Mouse (Mus musculus): Measurements from ENCODE around the gene C8b. TPM values are rescaled to one million over a fixed set of nuclear protein-coding genes. Genes with fewer than 3 reads are reported as not detected.

C8b gene
- polyA plus RNA-seq, 2 experiments = 21.8 to 28.4 TPM

GRCm38 (mm10) chr4:104768190-104768589 is 2.1 kb downstream of the C8b start:
- no peak for TF ChIP-seq CTCF (IDR thresholded peaks at IDR 0.05; ENCODE audit: low read depth)
- no peak for TF ChIP-seq EP300 (IDR thresholded peaks at IDR 0.05; ENCODE audit: low read depth)
- Histone ChIP-seq H3K4me2 (ENCODE audit: low read depth) (no peak overlapping the region), H3K27ac (no peak overlapping the region)

GRCm38 (mm10) chr4:104769602-104770001 is 3.5 kb downstream of the C8b start:
- no peak for ATAC-seq (ENCODE audit: insufficient read depth)
- 55% methylated on average over 8 of the region's 8 CpGs for WGBS (ENCODE audit: insufficient replicate concordance)
- no peak for TF ChIP-seq CTCF (IDR thresholded peaks at IDR 0.05; ENCODE audit: low read depth)
- TF ChIP-seq EP300 (IDR thresholded peaks at IDR 0.05; ENCODE audit: low read depth) = no peak

More at GRCm38 (mm10) chr4:104768190-104768589, 2.1 kb downstream of the C8b start:
- 54% methylated on average over 4 of the region's 4 CpGs for WGBS (ENCODE audit: insufficient replicate concordance)
- no peak for ATAC-seq (ENCODE audit: insufficient read depth)
- H3K27me3 ChIP-seq (ENCODE audit: control insufficient read depth, insufficient read depth, low read length) = no peaks in the 10 kb centered on the region
- peaks cover 0 to 2% of the 10 kb centered on the region in 2 experiments; a peak in 2 of 4 replicates for H3K4me1 ChIP-seq (replicated peaks; ENCODE audit: control insufficient read depth in 2 of 2, insufficient read depth in 2 of 2, low read length in 1 of 2)
- no peak overlapping the region for H3K9ac ChIP-seq (replicated peaks)
- no peak for DNase-seq (ENCODE audit: low read depth in 3 of 3, low spot score in 3 of 3)
- H3K9me3 ChIP-seq (ENCODE audit: control insufficient read depth, low read length) = no peaks in the 10 kb centered on the region
- H3K36me3 ChIP-seq (replicated peaks; ENCODE audit: control insufficient read depth, insufficient read depth, low read depth) = no peaks in the 10 kb centered on the region
- no peak overlapping the region for H3K4me3 ChIP-seq (ENCODE audit: insufficient read depth in 1 of 2, low read depth in 2 of 2, low read length in 2 of 2)

GRCm38 (mm10) chr4:104770331-104770730 is 4.2 kb downstream of the C8b start:
- 56% methylated on average over 4 of the region's 4 CpGs for WGBS (ENCODE audit: insufficient replicate concordance)
- H3K27me3 ChIP-seq (ENCODE audit: control insufficient read depth, insufficient read depth, low read length) = no peaks in the 10 kb centered on the region
- H3K9ac ChIP-seq (replicated peaks) = no peak overlapping the region
- peaks cover 0 to 2% of the 10 kb centered on the region in 2 experiments; a peak in 2 of 4 replicates for H3K4me1 ChIP-seq (replicated peaks; ENCODE audit: control insufficient read depth in 2 of 2, insufficient read depth in 2 of 2, low read length in 1 of 2)
- H3K9me3 ChIP-seq (ENCODE audit: control insufficient read depth, low read length) = no peaks in the 10 kb centered on the region
- H3K4me2 ChIP-seq (ENCODE audit: low read depth) = no peak overlapping the region
- H3K4me3 ChIP-seq (ENCODE audit: insufficient read depth in 1 of 2, low read depth in 2 of 2, low read length in 2 of 2) = no peak overlapping the region
- TF ChIP-seq CTCF (IDR thresholded peaks at IDR 0.05; ENCODE audit: low read depth) (no peak), EP300 (IDR thresholded peaks at IDR 0.05; ENCODE audit: low read depth) (no peak)
- ATAC-seq (ENCODE audit: insufficient read depth) (no peak), DNase-seq (ENCODE audit: low read depth in 3 of 3, low spot score in 3 of 3) (no peak)
- H3K27ac ChIP-seq = no peak overlapping the region
- no peaks in the 10 kb centered on the region for H3K36me3 ChIP-seq (replicated peaks; ENCODE audit: control insufficient read depth, insufficient read depth, low read depth)

More at GRCm38 (mm10) chr4:104769602-104770001, 3.5 kb downstream of the C8b start:
- Histone ChIP-seq H3K9me3 (ENCODE audit: control insufficient read depth, low read length) (no peaks in the 10 kb centered on the region), H3K4me1 (replicated peaks; ENCODE audit: control insufficient read depth in 2 of 2, insufficient read depth in 2 of 2, low read length in 1 of 2) (peaks cover 0 to 2% of the 10 kb centered on the region in 2 experiments; a peak in 2 of 4 replicates), H3K4me3 (ENCODE audit: insufficient read depth in 1 of 2, low read depth in 2 of 2, low read length in 2 of 2) (no peak overlapping the region), H3K27ac (no peak overlapping the region), H3K27me3 (ENCODE audit: control insufficient read depth, insufficient read depth, low read length) (no peaks in the 10 kb centered on the region), H3K9ac (replicated peaks) (no peak overlapping the region), H3K4me2 (ENCODE audit: low read depth) (no peak overlapping the region), H3K36me3 (replicated peaks; ENCODE audit: control insufficient read depth, insufficient read depth, low read depth) (no peaks in the 10 kb centered on the region)
- no peak for DNase-seq (ENCODE audit: low read depth in 3 of 3, low spot score in 3 of 3)

- Histone ChIP-seq H3K4me2 (ENCODE audit: low read depth) (no peak overlapping the region), H3K4me1 (replicated peaks; ENCODE audit: control insufficient read depth in 2 of 2, insufficient read depth in 2 of 2, low read length in 1 of 2) (no peaks in the 10 kb centered on the region; a peak in 1 of 4 replicates), H3K9ac (replicated peaks) (no peak overlapping the region), H3K4me3 (ENCODE audit: insufficient read depth in 1 of 2, low read depth in 2 of 2, low read length in 2 of 2) (no peak overlapping the region), H3K27ac (no peak overlapping the region), H3K36me3 (replicated peaks; ENCODE audit: control insufficient read depth, insufficient read depth, low read depth) (no peaks in the 10 kb centered on the region), H3K27me3 (ENCODE audit: control insufficient read depth, insufficient read depth, low read length) (no peaks in the 10 kb centered on the region), H3K9me3 (ENCODE audit: control insufficient read depth, low read length) (no peaks in the 10 kb centered on the region)
- DNase-seq (ENCODE audit: low read depth in 3 of 3, low spot score in 3 of 3) = no peak
- no peak for ATAC-seq (ENCODE audit: insufficient read depth)
- WGBS (ENCODE audit: insufficient replicate concordance) = 47% methylated on average over 3 of the region's 3 CpGs
- TF ChIP-seq EP300 (IDR thresholded peaks at IDR 0.05; ENCODE audit: low read depth) (no peak), CTCF (IDR thresholded peaks at IDR 0.05; ENCODE audit: low read depth) (no peak)
Observed at GRCm38 (mm10) chr4:104775601-104776000, 9.5 kb downstream of the C8b start.

- no peaks in the 10 kb centered on the region for H3K27me3 ChIP-seq (ENCODE audit: control insufficient read depth, insufficient read depth, low read length)
- no peak overlapping the region for H3K4me2 ChIP-seq (ENCODE audit: low read depth)
- 60% methylated on average over 5 of the region's 5 CpGs for WGBS (ENCODE audit: insufficient replicate concordance)
- no peaks in the 10 kb centered on the region for H3K4me1 ChIP-seq (replicated peaks; ENCODE audit: control insufficient read depth in 2 of 2, insufficient read depth in 2 of 2, low read length in 1 of 2)
- H3K36me3 ChIP-seq (replicated peaks; ENCODE audit: control insufficient read depth, insufficient read depth, low read depth) = no peaks in the 10 kb centered on the region
- H3K27ac ChIP-seq = no peak overlapping the region
- no peak overlapping the region for H3K4me3 ChIP-seq (ENCODE audit: insufficient read depth in 1 of 2, low read depth in 2 of 2, low read length in 2 of 2)
- DNase-seq (ENCODE audit: low read depth in 3 of 3, low spot score in 3 of 3) = no peak
- no peak for ATAC-seq (ENCODE audit: insufficient read depth)
- H3K9ac ChIP-seq (replicated peaks) = no peak overlapping the region
- TF ChIP-seq CTCF (IDR thresholded peaks at IDR 0.05; ENCODE audit: low read depth) (no peak), EP300 (IDR thresholded peaks at IDR 0.05; ENCODE audit: low read depth) (no peak)
- H3K9me3 ChIP-seq (ENCODE audit: control insufficient read depth, low read length) = no peaks in the 10 kb centered on the region
Observed at GRCm38 (mm10) chr4:104779460-104779859, 13.3 kb downstream of the C8b start.
